Mouse (Mus musculus): Measurements from ENCODE around the gene Tfap2d. TPM values are rescaled to one million over a fixed set of nuclear protein-coding genes. Genes with fewer than 3 reads are reported as not detected.

Gene Tfap2d
- not detected in 2 replicates for polyA plus RNA-seq (2012; rRNA removed)

- Histone ChIP-seq H3K27ac (ENCODE audit: control insufficient read depth, insufficient read depth, low read depth, low read length) (no peak within 1 kb of the TSS), H3K36me3 (ENCODE audit: control insufficient read depth, insufficient read depth, low read length) (no peaks in the 10 kb centered on the region), H3K4me3 (ENCODE audit: control insufficient read depth, low read depth, low read length) (no peak within 1 kb of the TSS), H3K4me1 (ENCODE audit: control insufficient read depth, insufficient read depth, low read length) (peaks cover 7% of the 10 kb centered on the region), H3K27me3 (ENCODE audit: control insufficient read depth, insufficient read depth, low read length) (no peaks in the 10 kb centered on the region; the same call in 1 of the 2 replicates)
- TF ChIP-seq CTCF (IDR thresholded peaks at IDR 0.05; ENCODE audit: control insufficient read depth, insufficient read depth, insufficient replicate concordance, low read depth, low read length): no peak
- no peak for TF ChIP-seq POLR2A (IDR thresholded peaks at IDR 0.05; ENCODE audit: control insufficient read depth, low read depth, low read length)
These were observed at the start of gene Tfap2d for GRCm38 (mm10) chr1:19102631-19103030. Gene Tfap2d, plus strand, starts transcription at chr1:19103022.

DNA sequence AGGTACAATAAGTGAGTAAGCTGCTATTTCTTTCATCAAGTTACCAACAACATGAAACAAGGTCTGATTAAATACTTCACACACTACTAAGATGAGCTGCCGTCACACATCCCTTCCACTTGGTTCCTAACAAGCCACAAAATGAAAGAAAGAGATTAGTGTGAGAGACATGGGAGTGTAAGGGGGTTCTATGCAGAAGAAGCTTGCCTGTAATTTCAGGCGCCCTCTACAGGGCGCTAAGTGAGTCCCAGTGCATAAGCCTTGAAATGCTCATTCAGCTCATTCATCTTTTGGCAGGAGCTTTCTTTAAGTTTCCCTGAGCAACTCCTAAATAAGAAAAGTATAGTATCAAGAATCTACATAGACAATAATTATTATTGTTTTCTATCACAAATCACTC lies 46.5 kb upstream of the Tfap2d start:
- Histone ChIP-seq H3K36me3 (ENCODE audit: control insufficient read depth, insufficient read depth, low read length) (no peaks in the 10 kb centered on the region), H3K27ac (ENCODE audit: control insufficient read depth, insufficient read depth, low read depth, low read length) (no peak overlapping the region), H3K4me3 (ENCODE audit: control insufficient read depth, low read depth, low read length) (no peak overlapping the region), H3K27me3 (ENCODE audit: control insufficient read depth, insufficient read depth, low read length) (no peaks in the 10 kb centered on the region), H3K4me1 (ENCODE audit: control insufficient read depth, insufficient read depth, low read length) (no peaks in the 10 kb centered on the region)
- TF ChIP-seq POLR2A (IDR thresholded peaks at IDR 0.05; ENCODE audit: control insufficient read depth, low read depth, low read length) (no peak), CTCF (IDR thresholded peaks at IDR 0.05; ENCODE audit: control insufficient read depth, insufficient read depth, insufficient replicate concordance, low read depth, low read length) (no peak)

DNA sequence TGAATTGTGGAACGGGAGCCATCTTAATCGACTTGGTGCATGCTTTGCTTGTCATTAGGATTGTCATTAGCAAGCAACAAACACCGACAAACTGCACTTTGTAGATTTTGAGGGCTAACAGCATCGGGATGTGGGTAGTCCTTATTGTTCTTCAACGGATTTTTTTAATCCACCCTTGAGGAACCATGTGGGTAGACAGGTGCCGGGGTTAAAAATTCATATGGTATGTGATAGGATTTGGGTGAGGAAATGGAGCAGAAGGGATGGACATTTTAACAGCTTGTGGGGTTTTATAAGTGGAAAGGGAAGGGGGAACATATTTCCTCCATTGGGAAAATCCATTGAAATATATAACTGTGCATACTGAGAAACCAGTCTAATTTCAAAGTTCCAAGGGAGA lies 46.0 kb upstream of the Tfap2d start:
- H3K4me1 ChIP-seq (ENCODE audit: control insufficient read depth, insufficient read depth, low read length): no peaks in the 10 kb centered on the region
- no peaks in the 10 kb centered on the region for H3K36me3 ChIP-seq (ENCODE audit: control insufficient read depth, insufficient read depth, low read length)
- no peak overlapping the region for H3K27ac ChIP-seq (ENCODE audit: control insufficient read depth, insufficient read depth, low read depth, low read length)
- H3K27me3 ChIP-seq (ENCODE audit: control insufficient read depth, insufficient read depth, low read length): no peaks in the 10 kb centered on the region
- TF ChIP-seq POLR2A (IDR thresholded peaks at IDR 0.05; ENCODE audit: control insufficient read depth, low read depth, low read length) (no peak), CTCF (IDR thresholded peaks at IDR 0.05; ENCODE audit: control insufficient read depth, insufficient read depth, insufficient replicate concordance, low read depth, low read length) (no peak)
- H3K4me3 ChIP-seq (ENCODE audit: control insufficient read depth, low read depth, low read length): no peak overlapping the region

GRCm38 (mm10) chr1:19088078-19088477 lies 14.7 kb upstream of the Tfap2d start:
- no peak overlapping the region for H3K27ac ChIP-seq (ENCODE audit: control insufficient read depth, insufficient read depth, low read depth, low read length)
- no peak overlapping the region for H3K4me3 ChIP-seq (ENCODE audit: control insufficient read depth, low read depth, low read length)
- no peaks in the 10 kb centered on the region for H3K36me3 ChIP-seq (ENCODE audit: control insufficient read depth, insufficient read depth, low read length)
- no peak for TF ChIP-seq POLR2A (IDR thresholded peaks at IDR 0.05; ENCODE audit: control insufficient read depth, low read depth, low read length)
- no peak for TF ChIP-seq CTCF (IDR thresholded peaks at IDR 0.05; ENCODE audit: control insufficient read depth, insufficient read depth, insufficient replicate concordance, low read depth, low read length)
- no peaks in the 10 kb centered on the region for H3K27me3 ChIP-seq (ENCODE audit: control insufficient read depth, insufficient read depth, low read length)
- H3K4me1 ChIP-seq (ENCODE audit: control insufficient read depth, insufficient read depth, low read length): no peaks in the 10 kb centered on the region

GRCm38 (mm10) chr1:19096921-19097320 lies 5.9 kb upstream of the Tfap2d start:
- Histone ChIP-seq H3K27ac (ENCODE audit: control insufficient read depth, insufficient read depth, low read depth, low read length) (no peak overlapping the region), H3K4me1 (ENCODE audit: control insufficient read depth, insufficient read depth, low read length) (peaks cover 3% of the 10 kb centered on the region; the same call in 1 of the 2 replicates), H3K27me3 (ENCODE audit: control insufficient read depth, insufficient read depth, low read length) (no peaks in the 10 kb centered on the region), H3K4me3 (ENCODE audit: control insufficient read depth, low read depth, low read length) (no peak overlapping the region), H3K36me3 (ENCODE audit: control insufficient read depth, insufficient read depth, low read length) (no peaks in the 10 kb centered on the region)
- TF ChIP-seq POLR2A (IDR thresholded peaks at IDR 0.05; ENCODE audit: control insufficient read depth, low read depth, low read length) (no peak), CTCF (IDR thresholded peaks at IDR 0.05; ENCODE audit: control insufficient read depth, insufficient read depth, insufficient replicate concordance, low read depth, low read length) (no peak)

- Histone ChIP-seq H3K36me3 (ENCODE audit: control insufficient read depth, insufficient read depth, low read length) (no peaks in the 10 kb centered on the region), H3K27ac (ENCODE audit: control insufficient read depth, insufficient read depth, low read depth, low read length) (no peak overlapping the region), H3K27me3 (ENCODE audit: control insufficient read depth, insufficient read depth, low read length) (no peaks in the 10 kb centered on the region; the same call in 1 of the 2 replicates), H3K4me1 (ENCODE audit: control insufficient read depth, insufficient read depth, low read length) (peaks cover 7% of the 10 kb centered on the region), H3K4me3 (ENCODE audit: control insufficient read depth, low read depth, low read length) (no peak overlapping the region)
- no peak for TF ChIP-seq POLR2A (IDR thresholded peaks at IDR 0.05; ENCODE audit: control insufficient read depth, low read depth, low read length)
- TF ChIP-seq CTCF (IDR thresholded peaks at IDR 0.05; ENCODE audit: control insufficient read depth, insufficient read depth, insufficient replicate concordance, low read depth, low read length): no peak
These were observed 494 bp downstream of the Tfap2d start for GRCm38 (mm10) chr1:19103316-19103715.

GRCm38 (mm10) chr1:19103776-19104142 lies 937 bp downstream of the Tfap2d start:
- TF ChIP-seq CTCF (IDR thresholded peaks at IDR 0.05; ENCODE audit: control insufficient read depth, insufficient read depth, insufficient replicate concordance, low read depth, low read length) (no peak), POLR2A (IDR thresholded peaks at IDR 0.05; ENCODE audit: control insufficient read depth, low read depth, low read length) (no peak)
- Histone ChIP-seq H3K27me3 (ENCODE audit: control insufficient read depth, insufficient read depth, low read length) (no peaks in the 10 kb centered on the region; the same call in 1 of the 2 replicates), H3K4me1 (ENCODE audit: control insufficient read depth, insufficient read depth, low read length) (peaks cover 7% of the 10 kb centered on the region), H3K4me3 (ENCODE audit: control insufficient read depth, low read depth, low read length) (no peak overlapping the region), H3K36me3 (ENCODE audit: control insufficient read depth, insufficient read depth, low read length) (no peaks in the 10 kb centered on the region), H3K27ac (ENCODE audit: control insufficient read depth, insufficient read depth, low read depth, low read length) (no peak overlapping the region)

Measured in testis, adult 2 months (tissue).